Mouse (Mus musculus) brain, adult 2 months (tissue): Measurements from ENCODE around the gene Krt80.
"Not testable (repeated sequence)": the region's sequence is repeated elsewhere in the genome, so short reads cannot be mapped to it uniquely, and the experiment has no call there.

Source experiments
- DNase-seq: peaks from one replicate; pipeline ENCODE4 v3.0.0; 2011; ENCODE audit warnings: low read depth, low spot score

Krt80 gene

GRCm38 (mm10) chr15:101341797-101342515 is 28.0 kb downstream of the Krt80 start:
- DNase-seq = peak; percentile 76

GRCm38 (mm10) chr15:101339537-101339936 is 30.4 kb downstream of the Krt80 start:
- peak; percentile 91 for DNase-seq

GRCm38 (mm10) chr15:101338359-101338758 is 31.6 kb downstream of the Krt80 start:
- DNase-seq = no peak

- no peak for DNase-seq
Measured at GRCm38 (mm10) chr15:101336474-101337174, 33.3 kb downstream of the Krt80 start.

- no peak for DNase-seq
Measured at GRCm38 (mm10) chr15:101333648-101334047, 36.3 kb downstream of the Krt80 start.

GRCm38 (mm10) chr15:101333165-101333564 is 36.8 kb downstream of the Krt80 start:
- peak; percentile 33 for DNase-seq

- no peak for DNase-seq
Measured at GRCm38 (mm10) chr15:101332370-101332769, 37.6 kb downstream of the Krt80 start.

GRCm38 (mm10) chr15:101331090-101331489 is 38.9 kb downstream of the Krt80 start:
- no peak for DNase-seq

- DNase-seq = no peak
Measured at GRCm38 (mm10) chr15:101329564-101329892, 40.4 kb downstream of the Krt80 start.

- DNase-seq = no peak
Measured at GRCm38 (mm10) chr15:101328876-101329563, 40.9 kb downstream of the Krt80 start.

- peak; percentile 86 for DNase-seq
Measured at GRCm38 (mm10) chr15:101327282-101327681, 42.7 kb downstream of the Krt80 start.

GRCm38 (mm10) chr15:101325991-101326534 is 43.9 kb downstream of the Krt80 start:
- DNase-seq = no peak

GRCm38 (mm10) chr15:101324409-101324808 is 45.6 kb downstream of the Krt80 start:
- DNase-seq = not testable (repeated sequence)

GRCm38 (mm10) chr15:101323511-101323910 is 46.5 kb downstream of the Krt80 start:
- no peak for DNase-seq

GRCm38 (mm10) chr15:101322640-101323039 is 47.3 kb downstream of the Krt80 start:
- DNase-seq = no peak

- no peak for DNase-seq
Measured at GRCm38 (mm10) chr15:101322106-101322505, 47.9 kb downstream of the Krt80 start.

GRCm38 (mm10) chr15:101321126-101321525 is 48.8 kb downstream of the Krt80 start:
- DNase-seq = no peak

- DNase-seq = no peak
Measured at GRCm38 (mm10) chr15:101320618-101321041, 49.3 kb downstream of the Krt80 start.

- DNase-seq = no peak
Measured at GRCm38 (mm10) chr15:101320010-101320617, 49.8 kb downstream of the Krt80 start.

GRCm38 (mm10) chr15:101318889-101319765 is 50.8 kb downstream of the Krt80 start:
- no peak for DNase-seq
